Mouse (Mus musculus) cortical plate, adult 2 months (tissue): ENCODE data around the gene Minpp1.

Experiments used
- CTCF ChIP-seq: fragments of 200-500 bp; IDR thresholded peaks from 2 replicates; pipeline ENCODE4 v1.5.1; 2011; ENCODE audit warnings: mild to moderate bottlenecking, control low read depth, low read length; ENCODE audit not compliant: insufficient read depth; ENCODE audit errors: extremely low read depth
- POLR2A ChIP-seq: fragments of 200-500 bp; IDR thresholded peaks from 2 replicates; pipeline ENCODE4 v1.6.1; 2011; ENCODE audit warnings: mild to moderate bottlenecking, low read length, control low read depth; ENCODE audit not compliant: insufficient read depth; ENCODE audit errors: extremely low read depth

DNA sequence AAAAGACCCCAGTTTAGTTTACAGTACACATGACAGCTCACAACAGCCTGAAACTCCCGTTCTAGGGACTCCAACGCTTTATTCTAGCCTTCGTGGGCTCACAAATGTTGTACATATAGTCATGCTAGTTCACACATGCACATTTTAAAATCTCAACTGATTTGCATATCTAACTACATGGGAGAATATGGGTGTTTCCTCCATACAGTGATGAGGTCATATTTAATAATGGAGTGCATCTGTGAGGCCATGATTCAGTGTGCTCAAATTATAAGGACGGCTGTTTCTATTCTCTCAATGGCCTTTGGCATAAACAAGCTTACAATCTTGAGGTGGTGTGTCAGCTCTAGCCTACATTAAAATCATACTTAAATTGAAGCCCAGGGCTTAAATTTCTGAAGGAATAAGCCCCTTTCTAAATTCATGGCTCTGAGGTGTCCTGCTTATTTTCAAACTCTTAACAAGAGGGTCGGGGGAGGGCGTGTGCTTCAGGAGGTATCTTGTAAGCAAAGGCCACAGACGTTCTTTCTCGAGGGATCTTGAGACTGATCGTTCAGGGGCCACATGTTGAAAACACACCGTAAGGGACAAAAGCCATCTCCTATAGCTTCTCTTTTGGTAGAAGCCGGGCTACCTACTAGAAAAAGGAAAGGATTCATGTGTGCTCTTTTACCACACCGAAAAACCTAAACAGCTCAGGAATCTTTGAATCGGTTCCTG lies 468 bp upstream of the Minpp1 start:
- TF ChIP-seq CTCF (no peak), POLR2A (no peak)
